Mouse (Mus musculus): ENCODE data around the gene Snupn. TPM values are rescaled to one million over a fixed set of nuclear protein-coding genes. Genes with fewer than 3 reads are reported as not detected.

The Snupn gene
- total RNA-seq, 1 experiment: 18.2 TPM

- TF ChIP-seq ZC3H11A (IDR thresholded peaks at IDR 0.05; ENCODE audit: borderline replicate concordance, low read depth, low read length) (no peak), HCFC1 (IDR thresholded peaks at IDR 0.05; ENCODE audit: borderline replicate concordance, insufficient read depth, low read length) (no peak), MAFK (IDR thresholded peaks at IDR 0.05; ENCODE audit: insufficient read depth, low read depth, low read length) (no peak), ZNF384 (IDR thresholded peaks at IDR 0.05; ENCODE audit: low read depth, low read length) (no peak), CHD2 (IDR thresholded peaks at IDR 0.05; ENCODE audit: low read depth, low read length) (no peak)
- H3K27ac ChIP-seq (ENCODE audit: insufficient read depth, low read depth, low read length, poor library complexity, severe bottlenecking): no peak overlapping the region
- peak overlapping the region; percentile 22 to 68 for H3K4me3 ChIP-seq (ENCODE audit: insufficient read depth in 1 of 2, low read depth in 1 of 2, low read length in 2 of 2, poor library complexity in 1 of 2, severe bottlenecking in 1 of 2)
- no peaks in the 10 kb centered on the region for H3K36me3 ChIP-seq (ENCODE audit: control insufficient read depth, insufficient read depth, low read length, poor library complexity, severe bottlenecking)
- DNase-seq (ENCODE audit: low read depth, low spot score): no peak
- H3K9ac ChIP-seq (ENCODE audit: insufficient read depth, low read depth, low read length, poor library complexity, severe bottlenecking): peak overlapping the region; percentile 44; the same call in 1 of the 2 replicates
- in situ Hi-C loops (cut with MboI; ENCODE audit: low sequenced_read_pairs in 2 of 2, unreplicated experiment in 2 of 2): no loop called here
- peaks cover 2 to 3% of the 10 kb centered on the region in 2 experiments; a peak in 2 of 4 replicates for H3K4me1 ChIP-seq (ENCODE audit: control insufficient read depth in 2 of 2, insufficient read depth in 2 of 2, low read length in 2 of 2, poor library complexity in 1 of 2)
- no peaks in the 10 kb centered on the region for H3K9me3 ChIP-seq (ENCODE audit: control insufficient read depth, insufficient read depth, low read depth, low read length)
Observed at GRCm38 (mm10) chr9:56949767-56950166, 911 bp upstream of the Snupn start.

GRCm38 (mm10) chr9:56953562-56953961 is 2.9 kb downstream of the Snupn start:
- TF ChIP-seq HCFC1 (IDR thresholded peaks at IDR 0.05; ENCODE audit: borderline replicate concordance, insufficient read depth, low read length) (no peak), ZNF384 (IDR thresholded peaks at IDR 0.05; ENCODE audit: low read depth, low read length) (no peak), ZC3H11A (IDR thresholded peaks at IDR 0.05; ENCODE audit: borderline replicate concordance, low read depth, low read length) (no peak), MAFK (IDR thresholded peaks at IDR 0.05; ENCODE audit: insufficient read depth, low read depth, low read length) (no peak), CHD2 (IDR thresholded peaks at IDR 0.05; ENCODE audit: low read depth, low read length) (no peak)
- Histone ChIP-seq H3K4me1 (ENCODE audit: control insufficient read depth in 2 of 2, insufficient read depth in 2 of 2, low read length in 2 of 2, poor library complexity in 1 of 2) (peaks cover 2 to 3% of the 10 kb centered on the region in 2 experiments; a peak in 2 of 4 replicates), H3K4me3 (ENCODE audit: insufficient read depth in 1 of 2, low read depth in 1 of 2, low read length in 2 of 2, poor library complexity in 1 of 2, severe bottlenecking in 1 of 2) (no peak overlapping the region), H3K27ac (ENCODE audit: insufficient read depth, low read depth, low read length, poor library complexity, severe bottlenecking) (no peak overlapping the region), H3K36me3 (ENCODE audit: control insufficient read depth, insufficient read depth, low read length, poor library complexity, severe bottlenecking) (peaks cover 2% of the 10 kb centered on the region), H3K9me3 (ENCODE audit: control insufficient read depth, insufficient read depth, low read depth, low read length) (no peaks in the 10 kb centered on the region), H3K9ac (ENCODE audit: insufficient read depth, low read depth, low read length, poor library complexity, severe bottlenecking) (no peak overlapping the region)
- in situ Hi-C loops (cut with MboI; ENCODE audit: low sequenced_read_pairs in 2 of 2, unreplicated experiment in 2 of 2): no loop called here
- no peak for DNase-seq (ENCODE audit: low read depth, low spot score)

- Histone ChIP-seq H3K4me1 (ENCODE audit: control insufficient read depth in 2 of 2, insufficient read depth in 2 of 2, low read length in 2 of 2, poor library complexity in 1 of 2) (no peaks in the 10 kb centered on the region; a peak in 1 of 4 replicates), H3K36me3 (ENCODE audit: control insufficient read depth, insufficient read depth, low read length, poor library complexity, severe bottlenecking) (peaks cover 2% of the 10 kb centered on the region), H3K27ac (ENCODE audit: insufficient read depth, low read depth, low read length, poor library complexity, severe bottlenecking) (no peak overlapping the region), H3K9me3 (ENCODE audit: control insufficient read depth, insufficient read depth, low read depth, low read length) (no peaks in the 10 kb centered on the region), H3K9ac (ENCODE audit: insufficient read depth, low read depth, low read length, poor library complexity, severe bottlenecking) (no peak overlapping the region), H3K4me3 (ENCODE audit: insufficient read depth in 1 of 2, low read depth in 1 of 2, low read length in 2 of 2, poor library complexity in 1 of 2, severe bottlenecking in 1 of 2) (no peak overlapping the region)
- no peak for DNase-seq (ENCODE audit: low read depth, low spot score)
- in situ Hi-C loops (cut with MboI; ENCODE audit: low sequenced_read_pairs in 2 of 2, unreplicated experiment in 2 of 2): no loop called here
- TF ChIP-seq CHD2 (IDR thresholded peaks at IDR 0.05; ENCODE audit: low read depth, low read length) (no peak), ZNF384 (IDR thresholded peaks at IDR 0.05; ENCODE audit: low read depth, low read length) (no peak), ZC3H11A (IDR thresholded peaks at IDR 0.05; ENCODE audit: borderline replicate concordance, low read depth, low read length) (no peak), MAFK (IDR thresholded peaks at IDR 0.05; ENCODE audit: insufficient read depth, low read depth, low read length) (no peak), HCFC1 (IDR thresholded peaks at IDR 0.05; ENCODE audit: borderline replicate concordance, insufficient read depth, low read length) (no peak)
Observed at GRCm38 (mm10) chr9:56956966-56957675, 6.4 kb downstream of the Snupn start.

GRCm38 (mm10) chr9:56958689-56959088 is 8.0 kb downstream of the Snupn start:
- in situ Hi-C loops (cut with MboI; ENCODE audit: low sequenced_read_pairs in 2 of 2, unreplicated experiment in 2 of 2): no loop called here
- Histone ChIP-seq H3K4me1 (ENCODE audit: control insufficient read depth in 2 of 2, insufficient read depth in 2 of 2, low read length in 2 of 2, poor library complexity in 1 of 2) (no peaks in the 10 kb centered on the region; a peak in 1 of 4 replicates), H3K36me3 (ENCODE audit: control insufficient read depth, insufficient read depth, low read length, poor library complexity, severe bottlenecking) (peaks cover 2% of the 10 kb centered on the region)

More at GRCm38 (mm10) chr9:56958689-56959088, 8.0 kb downstream of the Snupn start:
- no peaks in the 10 kb centered on the region for H3K9me3 ChIP-seq (ENCODE audit: control insufficient read depth, insufficient read depth, low read depth, low read length)
- TF ChIP-seq MAFK (IDR thresholded peaks at IDR 0.05; ENCODE audit: insufficient read depth, low read depth, low read length): no peak
- no peak for TF ChIP-seq ZNF384 (IDR thresholded peaks at IDR 0.05; ENCODE audit: low read depth, low read length)
- TF ChIP-seq HCFC1 (IDR thresholded peaks at IDR 0.05; ENCODE audit: borderline replicate concordance, insufficient read depth, low read length): no peak
- TF ChIP-seq CHD2 (IDR thresholded peaks at IDR 0.05; ENCODE audit: low read depth, low read length): no peak
- TF ChIP-seq ZC3H11A (IDR thresholded peaks at IDR 0.05; ENCODE audit: borderline replicate concordance, low read depth, low read length): no peak
- no peak for DNase-seq (ENCODE audit: low read depth, low spot score)
- no peak overlapping the region for H3K27ac ChIP-seq (ENCODE audit: insufficient read depth, low read depth, low read length, poor library complexity, severe bottlenecking)
- H3K4me3 ChIP-seq (ENCODE audit: insufficient read depth in 1 of 2, low read depth in 1 of 2, low read length in 2 of 2, poor library complexity in 1 of 2, severe bottlenecking in 1 of 2): no peak overlapping the region
- H3K9ac ChIP-seq (ENCODE audit: insufficient read depth, low read depth, low read length, poor library complexity, severe bottlenecking): no peak overlapping the region

All from ES-E14 (cell line).